Mouse (Mus musculus): ENCODE results near the gene Atxn7l3. TPM values are rescaled to one million over a fixed set of nuclear protein-coding genes. Genes with fewer than 3 reads are reported as not detected.
A peak's percentile ranks its signal among the peaks of the same experiment; 100 is the strongest.

Gene Atxn7l3
- polyA plus RNA-seq, 1 experiment from 2014 or later = 22.1 TPM

- Histone ChIP-seq H3K4me1 (ENCODE audit: control insufficient read depth, insufficient read depth, low read length) (no peaks in the 10 kb centered on the region), H3K9me3 (ENCODE audit: control insufficient read depth, low read length) (no peaks in the 10 kb centered on the region), H3K27ac (replicated peaks; ENCODE audit: low read depth, low read length) (no peak overlapping the region), H3K9ac (ENCODE audit: low read length) (no peak overlapping the region), H3K4me3 (ENCODE audit: low read depth, low read length) (no peak overlapping the region), H3K36me3 (ENCODE audit: control insufficient read depth, insufficient read depth, low read length) (no peaks in the 10 kb centered on the region), H3K4me2 (ENCODE audit: low read depth, severe bottlenecking) (no peak overlapping the region), H3K27me3 (ENCODE audit: control insufficient read depth, insufficient read depth, low read length) (no peaks in the 10 kb centered on the region)
- no peak for ATAC-seq (ENCODE audit: insufficient number of reproducible peaks, low FRiP score, low TSS enrichment, low read depth)
- 83% methylated on average over 1 of the region's 1 CpGs for WGBS
- DNase-seq (ENCODE audit: low spot score) = no peak
Measured at GRCm38 (mm10) chr11:102336191-102336590, 39.8 kb upstream of the Atxn7l3 start.

- Histone ChIP-seq H3K4me2 (ENCODE audit: low read depth, severe bottlenecking) (no peak overlapping the region), H3K4me1 (ENCODE audit: control insufficient read depth, insufficient read depth, low read length) (no peaks in the 10 kb centered on the region), H3K9ac (ENCODE audit: low read length) (no peak overlapping the region), H3K4me3 (ENCODE audit: low read depth, low read length) (no peak overlapping the region), H3K36me3 (ENCODE audit: control insufficient read depth, insufficient read depth, low read length) (no peaks in the 10 kb centered on the region), H3K27me3 (ENCODE audit: control insufficient read depth, insufficient read depth, low read length) (no peaks in the 10 kb centered on the region), H3K9me3 (ENCODE audit: control insufficient read depth, low read length) (no peaks in the 10 kb centered on the region), H3K27ac (replicated peaks; ENCODE audit: low read depth, low read length) (no peak overlapping the region)
- DNase-seq (ENCODE audit: low spot score) (peak; percentile 21), ATAC-seq (ENCODE audit: insufficient number of reproducible peaks, low FRiP score, low TSS enrichment, low read depth) (no peak)
- WGBS = 46% methylated on average over 9 of the region's 9 CpGs
Measured at GRCm38 (mm10) chr11:102334973-102335700, 38.7 kb upstream of the Atxn7l3 start.

- WGBS = 84% methylated on average over 4 of the region's 4 CpGs
Measured at GRCm38 (mm10) chr11:102334010-102334409, 37.6 kb upstream of the Atxn7l3 start.

GRCm38 (mm10) chr11:102333061-102333460, 36.6 kb upstream of the Atxn7l3 start:
- ATAC-seq (ENCODE audit: insufficient number of reproducible peaks, low FRiP score, low TSS enrichment, low read depth) (no peak), DNase-seq (ENCODE audit: low spot score) (no peak)
- H3K4me1 ChIP-seq (ENCODE audit: control insufficient read depth, insufficient read depth, low read length) = no peaks in the 10 kb centered on the region
- no peaks in the 10 kb centered on the region for H3K9me3 ChIP-seq (ENCODE audit: control insufficient read depth, low read length)
- no peak overlapping the region for H3K4me3 ChIP-seq (ENCODE audit: low read depth, low read length)
- H3K27ac ChIP-seq (replicated peaks; ENCODE audit: low read depth, low read length) = no peak overlapping the region
- H3K4me2 ChIP-seq (ENCODE audit: low read depth, severe bottlenecking) = no peak overlapping the region
- H3K36me3 ChIP-seq (ENCODE audit: control insufficient read depth, insufficient read depth, low read length) = no peaks in the 10 kb centered on the region
- H3K9ac ChIP-seq (ENCODE audit: low read length) = no peak overlapping the region
- no peaks in the 10 kb centered on the region for H3K27me3 ChIP-seq (ENCODE audit: control insufficient read depth, insufficient read depth, low read length)

More at GRCm38 (mm10) chr11:102334010-102334409, 37.6 kb upstream of the Atxn7l3 start:
- no peak overlapping the region for H3K4me3 ChIP-seq (ENCODE audit: low read depth, low read length)
- H3K9me3 ChIP-seq (ENCODE audit: control insufficient read depth, low read length) = no peaks in the 10 kb centered on the region
- no peak overlapping the region for H3K4me2 ChIP-seq (ENCODE audit: low read depth, severe bottlenecking)
- no peaks in the 10 kb centered on the region for H3K36me3 ChIP-seq (ENCODE audit: control insufficient read depth, insufficient read depth, low read length)
- H3K27me3 ChIP-seq (ENCODE audit: control insufficient read depth, insufficient read depth, low read length) = no peaks in the 10 kb centered on the region
- H3K4me1 ChIP-seq (ENCODE audit: control insufficient read depth, insufficient read depth, low read length) = no peaks in the 10 kb centered on the region
- DNase-seq (ENCODE audit: low spot score) = no peak
- H3K27ac ChIP-seq (replicated peaks; ENCODE audit: low read depth, low read length) = no peak overlapping the region
- ATAC-seq (ENCODE audit: insufficient number of reproducible peaks, low FRiP score, low TSS enrichment, low read depth) = no peak
- H3K9ac ChIP-seq (ENCODE audit: low read length) = no peak overlapping the region

GRCm38 (mm10) chr11:102331806-102332205, 35.4 kb upstream of the Atxn7l3 start:
- DNase-seq (ENCODE audit: low spot score) (no peak), ATAC-seq (ENCODE audit: insufficient number of reproducible peaks, low FRiP score, low TSS enrichment, low read depth) (no peak)
- H3K27me3 ChIP-seq (ENCODE audit: control insufficient read depth, insufficient read depth, low read length) = no peaks in the 10 kb centered on the region
- H3K4me3 ChIP-seq (ENCODE audit: low read depth, low read length) = no peak overlapping the region
- no peak overlapping the region for H3K4me2 ChIP-seq (ENCODE audit: low read depth, severe bottlenecking)
- H3K9ac ChIP-seq (ENCODE audit: low read length) = no peak overlapping the region
- no peaks in the 10 kb centered on the region for H3K36me3 ChIP-seq (ENCODE audit: control insufficient read depth, insufficient read depth, low read length)
- WGBS = 48% methylated on average over 4 of the region's 4 CpGs
- no peaks in the 10 kb centered on the region for H3K4me1 ChIP-seq (ENCODE audit: control insufficient read depth, insufficient read depth, low read length)
- H3K9me3 ChIP-seq (ENCODE audit: control insufficient read depth, low read length) = no peaks in the 10 kb centered on the region
- no peak overlapping the region for H3K27ac ChIP-seq (replicated peaks; ENCODE audit: low read depth, low read length)

- no peak for DNase-seq (ENCODE audit: low spot score)
- no peaks in the 10 kb centered on the region for H3K36me3 ChIP-seq (ENCODE audit: control insufficient read depth, insufficient read depth, low read length)
- no peaks in the 10 kb centered on the region for H3K4me1 ChIP-seq (ENCODE audit: control insufficient read depth, insufficient read depth, low read length)
- no peak overlapping the region for H3K4me2 ChIP-seq (ENCODE audit: low read depth, severe bottlenecking)
- ATAC-seq (ENCODE audit: insufficient number of reproducible peaks, low FRiP score, low TSS enrichment, low read depth) = no peak
- H3K27me3 ChIP-seq (ENCODE audit: control insufficient read depth, insufficient read depth, low read length) = no peaks in the 10 kb centered on the region
- WGBS = 83% methylated on average over 3 of the region's 3 CpGs
- no peaks in the 10 kb centered on the region for H3K9me3 ChIP-seq (ENCODE audit: control insufficient read depth, low read length)
- no peak overlapping the region for H3K27ac ChIP-seq (replicated peaks; ENCODE audit: low read depth, low read length)
- H3K9ac ChIP-seq (ENCODE audit: low read length) = no peak overlapping the region
- H3K4me3 ChIP-seq (ENCODE audit: low read depth, low read length) = no peak overlapping the region
Measured at GRCm38 (mm10) chr11:102330039-102330438, 33.6 kb upstream of the Atxn7l3 start.

GRCm38 (mm10) chr11:102329518-102329917, 33.1 kb upstream of the Atxn7l3 start:
- ATAC-seq (ENCODE audit: insufficient number of reproducible peaks, low FRiP score, low TSS enrichment, low read depth) (no peak), DNase-seq (ENCODE audit: low spot score) (no peak)
- no peaks in the 10 kb centered on the region for H3K4me1 ChIP-seq (ENCODE audit: control insufficient read depth, insufficient read depth, low read length)
- H3K9ac ChIP-seq (ENCODE audit: low read length) = no peak overlapping the region
- H3K9me3 ChIP-seq (ENCODE audit: control insufficient read depth, low read length) = no peaks in the 10 kb centered on the region
- no peaks in the 10 kb centered on the region for H3K27me3 ChIP-seq (ENCODE audit: control insufficient read depth, insufficient read depth, low read length)
- no peaks in the 10 kb centered on the region for H3K36me3 ChIP-seq (ENCODE audit: control insufficient read depth, insufficient read depth, low read length)
- H3K4me3 ChIP-seq (ENCODE audit: low read depth, low read length) = no peak overlapping the region
- no peak overlapping the region for H3K4me2 ChIP-seq (ENCODE audit: low read depth, severe bottlenecking)
- H3K27ac ChIP-seq (replicated peaks; ENCODE audit: low read depth, low read length) = no peak overlapping the region

- Histone ChIP-seq H3K27me3 (ENCODE audit: control insufficient read depth, insufficient read depth, low read length) (no peaks in the 10 kb centered on the region), H3K9me3 (ENCODE audit: control insufficient read depth, low read length) (no peaks in the 10 kb centered on the region), H3K27ac (replicated peaks; ENCODE audit: low read depth, low read length) (no peak overlapping the region), H3K36me3 (ENCODE audit: control insufficient read depth, insufficient read depth, low read length) (no peaks in the 10 kb centered on the region), H3K4me2 (ENCODE audit: low read depth, severe bottlenecking) (no peak overlapping the region), H3K4me3 (ENCODE audit: low read depth, low read length) (no peak overlapping the region), H3K9ac (ENCODE audit: low read length) (no peak overlapping the region), H3K4me1 (ENCODE audit: control insufficient read depth, insufficient read depth, low read length) (no peaks in the 10 kb centered on the region)
- ATAC-seq (ENCODE audit: insufficient number of reproducible peaks, low FRiP score, low TSS enrichment, low read depth) = no peak
- 80% methylated on average over 7 of the region's 7 CpGs for WGBS
- no peak for DNase-seq (ENCODE audit: low spot score)
Measured at GRCm38 (mm10) chr11:102327839-102328238, 31.4 kb upstream of the Atxn7l3 start.

GRCm38 (mm10) chr11:102327250-102327649, 30.8 kb upstream of the Atxn7l3 start:
- Histone ChIP-seq H3K9me3 (ENCODE audit: control insufficient read depth, low read length) (no peaks in the 10 kb centered on the region), H3K4me1 (ENCODE audit: control insufficient read depth, insufficient read depth, low read length) (no peaks in the 10 kb centered on the region), H3K27ac (replicated peaks; ENCODE audit: low read depth, low read length) (no peak overlapping the region), H3K9ac (ENCODE audit: low read length) (no peak overlapping the region), H3K27me3 (ENCODE audit: control insufficient read depth, insufficient read depth, low read length) (no peaks in the 10 kb centered on the region), H3K4me2 (ENCODE audit: low read depth, severe bottlenecking) (no peak overlapping the region), H3K36me3 (ENCODE audit: control insufficient read depth, insufficient read depth, low read length) (no peaks in the 10 kb centered on the region), H3K4me3 (ENCODE audit: low read depth, low read length) (no peak overlapping the region)
- DNase-seq (ENCODE audit: low spot score) (peak; percentile 17), ATAC-seq (ENCODE audit: insufficient number of reproducible peaks, low FRiP score, low TSS enrichment, low read depth) (no peak)
- WGBS = 68% methylated on average over 5 of the region's 5 CpGs
